Mouse (Mus musculus) hindbrain, embryonic 15.5 days (tissue): ENCODE measurements around the gene Rbm38. TPM values are rescaled to one million over a fixed set of nuclear protein-coding genes. Genes with fewer than 3 reads are reported as not detected.

Source experiments
- ATAC-seq: fragments of 200-750 bp; cut with Nextera tagmentation; 2 replicates; pipeline ENCODE4 v1.8.0; 2017; ENCODE audit warnings: low read depth, moderate number of reproducible peaks, moderate TSS enrichment; ENCODE audit not compliant: low FRiP score
- H3K27ac ChIP-seq: fragments of 300-500 bp; sonication (generic); replicated peaks from 2 replicates; pipeline ENCODE4 v1.5.1; 2015; ENCODE audit warnings: mild to moderate bottlenecking, inconsistent platforms
- H3K27me3 ChIP-seq: fragments of 300-500 bp; sonication (generic); 2 replicates; pipeline ENCODE4 v1.6.1; 2015; ENCODE audit warnings: control low read depth, inconsistent platforms
- H3K36me3 ChIP-seq: fragments of 300-500 bp; sonication (generic); 2 replicates; pipeline ENCODE4 v1.6.1; 2015; ENCODE audit warnings: control low read depth, inconsistent platforms
- H3K4me1 ChIP-seq: fragments of 300-500 bp; sonication (generic); replicated peaks from 2 replicates; pipeline ENCODE4 v1.6.1; 2015; ENCODE audit warnings: control low read depth, inconsistent platforms
- H3K4me2 ChIP-seq: fragments of 300-500 bp; sonication (generic); 2 replicates; pipeline ENCODE4 v1.6.1; 2015; ENCODE audit warnings: moderate library complexity, mild to moderate bottlenecking, inconsistent platforms
- H3K4me3 ChIP-seq: fragments of 300-500 bp; sonication (generic); 2 replicates; pipeline ENCODE4 v1.5.1; 2015; ENCODE audit warnings: mild to moderate bottlenecking, inconsistent platforms
- H3K9ac ChIP-seq: fragments of 300-500 bp; sonication (generic); 2 replicates; pipeline ENCODE4 v1.6.1; 2015; ENCODE audit warnings: inconsistent platforms
- H3K9me3 ChIP-seq: fragments of 300-500 bp; sonication (generic); 2 replicates; pipeline ENCODE4 v1.6.1; 2016; ENCODE audit warnings: control low read depth, inconsistent platforms
- WGBS: fragments of 180-500 bp; shearing (Covaris S2); methylation state at CpG from one replicate; pipeline ENCODE4 v1.1.7; 2015; 5-methylcytosine and 5-hydroxymethylcytosine counted together
- polyA plus RNA-seq: library from polyadenylated mRNA; unstranded; fragments of >200 nt; fragmentation: Nextera tagmentation; extraction: Ambion mirVana; gene quantifications from 2 replicates; pipeline ENCODE4 v1.2.1, GENCODE M21; 2015

The Rbm38 gene
- 14.1 and 17.3 TPM in 2 replicates for polyA plus RNA-seq

DNA sequence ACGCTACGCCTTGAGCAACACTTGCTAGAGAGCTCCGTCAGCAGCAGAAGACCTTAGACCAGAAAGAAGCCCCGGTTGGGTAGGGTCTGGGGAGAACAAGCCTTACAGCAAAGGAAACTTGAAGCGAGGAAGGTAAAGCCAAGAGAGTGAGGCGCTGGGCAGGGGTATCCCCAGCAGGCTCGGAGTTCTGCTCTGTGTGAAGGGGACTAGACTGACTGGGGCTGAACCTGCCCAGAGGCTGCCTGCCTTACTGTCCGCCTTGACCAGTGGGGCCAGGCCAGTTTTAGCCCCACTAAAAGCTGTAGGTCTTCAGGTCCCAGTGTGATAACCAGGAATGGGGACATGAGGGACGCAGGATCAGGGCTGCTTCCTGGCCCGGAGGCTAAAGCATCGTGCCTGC, at the start of gene Rbm38:
TSS of gene Rbm38 (plus strand) at position 69 of the 400 bp plus-strand sequence.
- Histone ChIP-seq H3K36me3 (peaks cover 6% of the 10 kb centered on the region), H3K4me2 (peak within 1 kb of the TSS; percentile 78), H3K9me3 (no peaks in the 10 kb centered on the region), H3K4me1 (peaks cover 49% of the 10 kb centered on the region), H3K9ac (0 out of 2 replicates have a peak within 1 kb of the TSS, but pooled peaks have one; percentile 7), H3K27me3 (peaks cover 26% of the 10 kb centered on the region), H3K4me3 (peak within 1 kb of the TSS; percentile 82), H3K27ac (no peak within 1 kb of the TSS)
- ATAC-seq, result no peak
- 28% methylated on average over 11 of the region's 11 CpGs for WGBS

DNA sequence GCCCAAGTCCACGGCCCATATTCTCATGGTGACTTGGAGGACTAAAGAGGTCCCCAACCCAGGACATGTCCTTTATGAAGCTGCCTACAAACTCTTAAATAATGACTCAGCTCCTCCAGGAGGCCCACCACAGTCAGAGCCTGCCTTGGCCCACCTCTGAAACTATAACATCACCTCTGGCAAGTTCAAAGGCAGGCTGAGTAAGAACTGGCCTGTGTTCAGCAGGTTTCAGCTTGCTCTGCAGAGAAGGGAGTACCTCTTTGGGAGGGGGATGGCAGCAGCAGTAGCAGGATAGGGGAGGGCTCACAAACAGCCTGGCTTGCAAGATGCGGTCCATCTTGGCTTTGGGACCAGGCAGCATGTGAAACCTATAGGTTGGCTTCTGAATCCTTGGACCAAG, 48.4 kb upstream of the Rbm38 start:
- Histone ChIP-seq H3K27me3 (no peaks in the 10 kb centered on the region), H3K4me2 (no peak overlapping the region), H3K27ac (no peak overlapping the region), H3K4me3 (no peak overlapping the region), H3K9me3 (no peaks in the 10 kb centered on the region), H3K9ac (no peak overlapping the region), H3K36me3 (no peaks in the 10 kb centered on the region), H3K4me1 (peaks cover 10% of the 10 kb centered on the region; the same call in 1 of the 2 replicates)
- WGBS, result 92% methylated on average over 2 of the region's 2 CpGs
- ATAC-seq, result no peak

DNA sequence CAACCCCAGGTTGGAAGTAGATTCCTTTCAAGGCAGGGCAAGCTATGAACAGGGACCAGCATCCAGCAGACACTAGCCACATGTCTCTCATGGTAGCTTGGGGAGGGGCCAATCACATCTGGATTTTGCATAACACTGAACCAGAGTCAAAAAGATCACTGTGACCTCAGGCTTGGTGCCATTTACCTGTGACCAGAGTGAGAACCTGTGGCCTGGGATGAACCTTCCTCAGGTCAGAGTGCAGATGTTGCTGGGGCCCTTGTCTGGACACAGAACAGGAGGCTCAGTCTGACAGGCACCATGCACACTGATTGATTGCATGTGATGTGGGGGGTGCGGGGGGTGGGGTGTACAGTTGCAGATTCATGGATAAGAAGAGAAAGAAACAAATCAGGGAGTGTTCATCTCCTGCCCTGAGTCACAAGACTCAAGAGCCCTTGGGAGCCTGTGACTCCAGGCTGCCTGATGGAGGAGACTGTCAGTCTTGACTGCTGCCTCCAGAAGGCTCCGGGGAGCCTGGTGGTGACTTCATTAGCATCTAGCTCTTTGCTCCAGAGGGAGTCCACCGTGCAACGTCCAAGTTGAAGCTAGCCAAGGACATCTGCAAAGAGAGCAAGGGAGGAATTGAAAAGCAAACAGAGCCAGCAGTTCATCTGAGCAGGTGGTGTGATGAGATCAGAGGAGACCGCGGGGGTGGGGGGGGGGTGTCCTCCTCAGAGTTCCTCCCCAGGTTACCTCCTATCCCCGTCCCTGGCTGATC, 46.3 kb upstream of the Rbm38 start:
- Histone ChIP-seq H3K4me2 (no peak overlapping the region), H3K9ac (no peak overlapping the region), H3K27ac (no peak overlapping the region), H3K27me3 (no peaks in the 10 kb centered on the region), H3K9me3 (no peaks in the 10 kb centered on the region), H3K4me1 (peaks cover 24% of the 10 kb centered on the region), H3K36me3 (no peaks in the 10 kb centered on the region), H3K4me3 (no peak overlapping the region)
- ATAC-seq, result no peak
- 22% methylated on average over 7 of the region's 7 CpGs for WGBS

DNA sequence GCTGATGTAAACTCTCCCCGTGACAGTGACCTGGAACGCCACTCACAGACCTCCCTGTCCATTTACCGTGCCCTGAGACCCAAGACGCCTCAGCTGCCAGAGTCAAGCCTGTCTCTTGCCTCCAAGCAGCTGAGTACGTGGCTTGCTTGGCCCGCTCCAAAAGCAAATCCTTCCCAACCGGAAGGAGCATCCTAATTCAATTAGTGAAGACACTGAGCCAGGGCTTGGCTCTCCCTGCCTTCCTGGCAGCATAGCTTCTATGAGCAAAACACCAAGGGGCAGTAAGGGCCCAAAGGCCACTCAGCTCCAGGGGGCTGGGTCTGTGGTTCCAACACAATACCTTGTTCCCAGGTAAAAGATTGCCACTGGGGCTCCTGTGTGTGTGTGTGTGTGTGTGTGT, 45.6 kb upstream of the Rbm38 start:
- 46% methylated on average over 7 of the region's 7 CpGs for WGBS
- Histone ChIP-seq H3K27me3 (no peaks in the 10 kb centered on the region), H3K27ac (no peak overlapping the region), H3K9ac (no peak overlapping the region), H3K4me1 (peaks cover 24% of the 10 kb centered on the region), H3K4me3 (no peak overlapping the region), H3K4me2 (no peak overlapping the region), H3K36me3 (no peaks in the 10 kb centered on the region), H3K9me3 (no peaks in the 10 kb centered on the region)
- ATAC-seq, result no peak

DNA sequence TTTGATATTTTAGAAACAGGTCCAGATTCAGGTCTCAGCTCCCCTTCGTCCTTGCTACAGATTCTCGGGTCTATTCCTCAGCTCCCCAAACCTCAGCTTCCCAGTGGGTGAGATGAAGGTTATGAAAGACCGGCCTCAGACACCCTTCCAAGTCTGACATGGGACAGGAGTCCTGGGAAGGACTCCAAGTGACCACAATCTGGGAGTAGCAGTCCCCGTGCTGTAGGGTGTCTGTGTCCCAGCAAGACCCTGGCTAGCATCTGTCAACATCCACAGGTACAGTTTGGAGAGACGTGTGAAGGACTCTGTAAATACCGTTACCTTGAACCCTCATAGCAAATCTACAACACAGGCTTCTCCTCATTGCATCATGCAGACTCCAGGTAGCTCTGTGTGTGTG, 45.1 kb upstream of the Rbm38 start:
- Histone ChIP-seq H3K4me2 (no peak overlapping the region), H3K27me3 (no peaks in the 10 kb centered on the region), H3K36me3 (no peaks in the 10 kb centered on the region), H3K27ac (no peak overlapping the region), H3K4me1 (peaks cover 24% of the 10 kb centered on the region), H3K9me3 (no peaks in the 10 kb centered on the region), H3K9ac (no peak overlapping the region), H3K4me3 (no peak overlapping the region)
- 84% methylated on average over 5 of the region's 6 CpGs for WGBS
- ATAC-seq, result no peak

DNA sequence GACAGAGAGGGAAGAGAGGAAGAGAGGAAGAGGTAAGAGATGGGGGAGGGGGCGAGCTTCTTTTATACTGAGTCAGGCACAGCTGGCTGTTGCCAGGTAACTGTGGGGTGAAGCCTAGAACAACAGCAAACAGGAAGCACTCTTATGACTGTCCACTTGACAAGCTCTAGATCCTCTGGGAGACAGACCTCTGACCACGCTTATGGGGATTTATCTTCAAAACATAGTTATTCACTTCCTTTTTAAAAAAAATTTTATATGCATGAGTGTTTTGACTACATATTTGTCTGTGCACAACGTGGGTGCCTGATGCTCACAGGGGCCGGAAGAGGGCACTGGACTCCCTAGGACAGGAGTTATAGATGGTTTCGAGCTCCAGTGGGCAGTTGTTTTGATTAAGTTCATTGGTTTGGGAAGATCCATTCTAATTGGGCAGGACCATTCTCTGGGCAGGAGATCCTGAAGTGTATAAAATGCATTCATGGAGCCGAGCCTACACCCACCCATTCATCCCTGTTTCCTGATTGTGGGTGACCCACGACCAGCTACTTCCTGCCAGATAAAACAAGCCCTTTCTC, 43.5 kb upstream of the Rbm38 start:
- Histone ChIP-seq H3K27me3 (no peaks in the 10 kb centered on the region), H3K27ac (no peak overlapping the region; the same call in 1 of the 2 replicates), H3K4me1 (peaks cover 24% of the 10 kb centered on the region), H3K4me2 (peak overlapping the region; percentile 19), H3K9ac (no peak overlapping the region), H3K36me3 (no peaks in the 10 kb centered on the region), H3K9me3 (no peaks in the 10 kb centered on the region), H3K4me3 (no peak overlapping the region)
- ATAC-seq, result no peak
- WGBS, result 28% methylated on average over 7 of the region's 7 CpGs

DNA sequence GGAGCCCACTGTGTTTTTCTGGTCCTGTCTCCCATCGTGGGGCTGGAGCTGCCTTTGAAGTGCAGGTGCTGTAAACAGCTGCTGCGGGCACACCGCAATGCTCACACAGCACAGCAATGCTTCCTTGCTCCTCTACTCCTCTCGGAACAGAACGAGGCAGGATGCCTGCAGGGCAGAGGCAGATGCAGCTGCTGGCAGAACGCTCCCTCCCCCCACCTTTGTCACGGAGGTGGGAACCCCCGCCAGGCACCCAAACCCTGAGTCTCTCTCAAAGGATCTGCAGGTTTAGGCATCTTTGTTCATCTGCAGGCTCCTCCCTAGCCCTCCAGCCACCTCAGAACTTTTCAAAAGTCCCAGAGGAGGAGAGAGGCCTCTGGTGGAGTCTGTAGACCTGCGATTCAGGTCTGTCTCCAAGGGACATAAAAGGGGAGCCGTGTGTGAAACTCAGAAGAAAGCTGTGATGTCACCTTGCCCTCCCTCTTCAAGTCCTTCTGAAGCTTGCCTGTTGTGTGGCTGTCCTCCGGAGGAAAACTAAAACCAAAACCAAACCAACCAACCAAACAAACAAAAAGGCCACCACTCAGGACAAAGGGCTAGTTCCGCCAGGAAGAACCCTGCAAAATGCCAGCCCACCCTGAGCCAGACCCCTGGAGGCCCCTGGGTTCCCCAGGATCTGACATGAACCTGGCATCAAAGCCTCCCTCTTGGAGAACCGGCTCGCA, 42.7 kb upstream of the Rbm38 start, which contains the start of gene Spo11:
TSS of gene Spo11 (plus strand) at position 292 of the 722 bp plus-strand sequence.
- peak within 1 kb of the TSS; percentile 19 for H3K4me2 ChIP-seq
- H3K36me3 ChIP-seq, result no peaks in the 10 kb centered on the region
- no peak within 1 kb of the TSS for H3K4me3 ChIP-seq
- H3K9ac ChIP-seq, result no peak within 1 kb of the TSS
- H3K27me3 ChIP-seq, result no peaks in the 10 kb centered on the region
- ATAC-seq, result peak; percentile 52; the same call in 1 of the 2 replicates
- H3K27ac ChIP-seq, result no peak within 1 kb of the TSS; the same call in 1 of the 2 replicates
- WGBS, result 15% methylated on average over 14 of the region's 14 CpGs
- no peaks in the 10 kb centered on the region for H3K9me3 ChIP-seq
- peaks cover 24% of the 10 kb centered on the region for H3K4me1 ChIP-seq

DNA sequence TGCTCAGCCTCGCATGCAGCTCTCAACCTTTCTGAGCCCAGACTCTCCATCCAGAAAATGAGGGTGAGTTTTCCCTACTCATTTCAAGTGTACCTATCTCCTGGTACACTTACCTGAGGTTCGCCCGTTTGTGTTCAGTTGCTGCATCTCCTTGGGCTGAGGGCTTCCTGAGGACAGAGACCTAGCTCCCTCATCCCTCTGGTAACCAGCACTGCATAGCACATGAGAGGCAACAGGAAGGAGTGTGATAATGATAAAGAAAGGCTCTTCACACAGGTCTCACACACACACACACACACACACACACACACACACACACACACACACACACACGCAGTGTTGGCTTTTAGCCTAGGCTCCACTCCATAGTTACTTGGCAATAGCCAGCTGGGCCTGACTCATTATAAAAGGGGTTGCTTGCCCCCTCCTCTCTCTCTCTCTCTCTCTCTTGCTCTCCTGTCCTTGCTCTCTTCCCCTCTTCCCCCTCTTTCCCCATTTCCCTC, 42.1 kb upstream of the Rbm38 start:
- H3K36me3 ChIP-seq, result no peaks in the 10 kb centered on the region
- ATAC-seq, result 0 out of 2 replicates have a peak, but pooled peaks have one; percentile 39

DNA sequence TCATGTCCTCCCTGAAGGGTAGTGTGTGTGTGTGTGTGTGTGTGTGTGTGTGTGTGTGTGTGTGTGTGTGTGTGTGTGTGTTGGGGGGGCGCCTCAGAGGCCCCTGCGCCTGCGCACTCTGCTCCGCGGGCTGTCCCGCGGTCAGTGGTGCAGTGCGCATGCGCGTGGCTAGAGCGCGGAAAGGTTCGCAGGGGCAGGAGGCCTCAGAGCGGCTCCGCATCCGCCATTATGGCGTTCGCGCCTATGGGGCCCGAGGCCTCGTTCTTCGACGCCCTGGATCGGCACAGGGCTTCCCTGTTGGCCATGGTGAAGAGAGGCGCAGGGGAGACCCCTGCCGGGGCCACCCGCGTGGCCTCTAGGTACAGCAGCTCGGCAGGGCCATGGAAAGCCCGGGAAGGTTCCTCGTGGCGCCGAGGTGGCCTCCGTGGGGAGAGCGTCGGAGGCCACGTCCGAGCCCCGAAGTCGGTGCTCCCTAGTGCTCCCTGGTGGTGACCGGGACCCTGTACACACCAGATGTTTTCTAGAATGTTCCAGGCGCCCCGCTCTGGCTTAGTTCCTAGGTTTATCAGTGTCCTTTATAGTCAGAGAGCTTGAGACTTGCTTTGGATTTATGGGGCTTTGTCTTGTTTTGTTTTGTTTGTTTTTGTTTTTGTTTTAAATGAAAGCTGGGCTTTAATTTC, 40.5 kb upstream of the Rbm38 start:
- no peak overlapping the region for H3K4me2 ChIP-seq
- no peak overlapping the region for H3K27ac ChIP-seq
- no peak for ATAC-seq
- H3K4me3 ChIP-seq, result no peak overlapping the region
- no peaks in the 10 kb centered on the region for H3K9me3 ChIP-seq
- no peak overlapping the region for H3K9ac ChIP-seq
- peaks cover 17% of the 10 kb centered on the region for H3K4me1 ChIP-seq
- no peaks in the 10 kb centered on the region for H3K27me3 ChIP-seq
- WGBS, result 94% methylated on average over 43 of the region's 43 CpGs
- H3K36me3 ChIP-seq, result no peaks in the 10 kb centered on the region

More for the DNA sequence above, 42.1 kb upstream of the Rbm38 start:
- Histone ChIP-seq H3K4me3 (no peak overlapping the region), H3K9ac (no peak overlapping the region), H3K4me1 (peaks cover 24% of the 10 kb centered on the region), H3K27ac (no peak overlapping the region), H3K27me3 (no peaks in the 10 kb centered on the region), H3K4me2 (no peak overlapping the region), H3K9me3 (no peaks in the 10 kb centered on the region)
- WGBS, result 57% methylated on average over 4 of the region's 4 CpGs

DNA sequence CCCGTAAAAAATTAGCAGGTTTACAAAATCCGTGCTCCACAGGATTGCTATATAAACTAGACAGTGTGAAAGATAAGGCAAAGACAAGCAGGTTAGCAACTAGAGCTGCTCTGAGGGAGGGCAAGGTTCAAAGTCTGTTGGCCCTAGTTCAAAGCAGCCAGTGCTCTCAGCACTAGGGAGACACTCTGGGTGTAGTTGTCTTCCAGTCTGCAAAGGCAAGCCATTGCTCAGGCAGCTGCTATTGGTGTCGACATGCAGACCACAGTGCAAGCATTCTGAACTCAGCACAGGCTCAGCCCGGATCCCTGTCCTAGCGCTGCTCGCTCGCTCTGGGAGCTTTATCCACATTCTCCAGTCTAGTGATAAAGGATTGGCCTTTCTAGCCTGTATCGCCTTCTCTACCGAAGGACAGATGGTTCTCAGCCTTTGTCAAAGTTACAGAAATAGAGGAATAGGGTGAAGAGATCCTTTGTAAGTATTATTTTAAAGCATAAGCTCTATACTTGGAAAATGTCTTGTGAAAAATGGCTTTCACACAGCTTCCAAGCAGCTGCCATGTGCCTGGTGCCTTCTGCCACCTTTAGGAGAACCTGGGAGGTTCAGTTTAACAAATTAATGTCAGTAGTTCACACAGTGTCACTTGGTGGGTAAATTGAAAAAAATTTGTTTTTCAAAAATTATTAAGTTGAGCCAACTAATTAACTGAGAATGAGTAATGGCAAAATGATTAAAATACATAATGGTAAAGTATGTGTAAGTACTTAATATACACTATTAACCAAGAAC, 37.3 kb upstream of the Rbm38 start:
- no peak for ATAC-seq
- no peak overlapping the region for H3K27ac ChIP-seq
- H3K36me3 ChIP-seq, result no peaks in the 10 kb centered on the region
- no peak overlapping the region for H3K4me2 ChIP-seq
- no peaks in the 10 kb centered on the region for H3K27me3 ChIP-seq
- H3K4me3 ChIP-seq, result no peak overlapping the region
- peaks cover 4% of the 10 kb centered on the region; the same call in 1 of the 2 replicates for H3K4me1 ChIP-seq
- no peaks in the 10 kb centered on the region for H3K9me3 ChIP-seq
- H3K9ac ChIP-seq, result no peak overlapping the region
- 72% methylated on average over 9 of the region's 9 CpGs for WGBS

DNA sequence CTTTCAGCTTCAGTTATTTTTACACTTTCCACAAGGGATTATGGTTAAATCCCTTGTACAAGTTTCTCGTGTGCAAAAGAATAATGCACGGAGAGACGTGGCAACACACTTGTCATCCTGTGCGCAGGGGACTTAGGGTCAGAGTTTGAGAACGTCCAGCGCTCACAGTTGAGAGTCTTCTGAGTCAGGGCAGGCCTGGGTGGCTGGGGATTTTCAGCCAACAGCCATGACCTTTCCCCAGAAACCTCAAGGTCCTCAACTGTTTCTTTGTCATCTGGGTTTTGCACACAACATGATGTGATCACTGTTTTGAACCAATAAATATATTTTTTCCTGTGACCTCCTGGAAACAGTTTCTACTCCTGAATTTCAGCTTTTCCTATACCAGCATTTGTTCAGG, 30.1 kb upstream of the Rbm38 start:
- Histone ChIP-seq H3K4me1 (no peaks in the 10 kb centered on the region), H3K9ac (no peak overlapping the region), H3K27ac (no peak overlapping the region), H3K36me3 (no peaks in the 10 kb centered on the region), H3K9me3 (no peaks in the 10 kb centered on the region), H3K4me3 (no peak overlapping the region), H3K4me2 (no peak overlapping the region), H3K27me3 (no peaks in the 10 kb centered on the region)
- 89% methylated on average over 6 of the region's 6 CpGs for WGBS
- ATAC-seq, result no peak
